Mouse (Mus musculus): ENCODE results near the gene 1700034J05Rik.

Gene 1700034J05Rik

DNA sequence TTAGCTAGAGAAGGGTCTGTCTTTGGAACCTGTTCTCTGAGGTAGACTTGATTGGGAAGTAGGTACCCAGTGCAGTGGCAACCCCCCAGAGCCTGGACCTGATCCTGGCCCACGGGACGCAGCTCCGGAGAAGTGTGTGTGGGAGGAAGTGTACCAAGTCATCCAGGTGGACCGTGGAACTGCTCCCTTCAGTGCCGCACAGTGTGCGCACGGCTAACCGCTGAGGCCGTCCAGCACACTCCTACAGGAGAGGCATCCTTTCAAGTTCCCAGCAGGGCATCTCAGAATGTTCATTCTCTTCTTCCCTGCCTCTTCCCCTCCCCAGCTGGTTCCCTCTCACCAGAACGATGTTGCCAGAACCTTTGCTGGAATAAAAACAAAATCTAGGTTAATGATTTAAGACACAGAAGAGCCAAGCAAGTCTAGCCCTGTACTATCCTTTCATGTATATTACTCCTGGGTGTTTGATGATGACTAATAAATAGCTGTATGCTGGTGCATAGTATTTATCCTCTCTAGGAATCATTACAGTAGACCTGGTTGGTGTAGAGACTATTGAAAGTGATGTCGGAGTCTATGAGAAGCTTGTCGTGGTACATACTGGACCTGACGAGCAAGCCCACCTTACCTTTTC, 11.0 kb upstream of the 1700034J05Rik start:
- no peak for DNase-seq (ENCODE audit: low spot score in 2 of 2)

GRCm38 (mm10) chr6:146963396-146964150, 9.4 kb upstream of the 1700034J05Rik start:
- no peak for DNase-seq (ENCODE audit: low spot score in 2 of 2)

- DNase-seq (ENCODE audit: low spot score in 2 of 2), result no peak
Measured at GRCm38 (mm10) chr6:146961832-146962481, 7.7 kb upstream of the 1700034J05Rik start.

DNA sequence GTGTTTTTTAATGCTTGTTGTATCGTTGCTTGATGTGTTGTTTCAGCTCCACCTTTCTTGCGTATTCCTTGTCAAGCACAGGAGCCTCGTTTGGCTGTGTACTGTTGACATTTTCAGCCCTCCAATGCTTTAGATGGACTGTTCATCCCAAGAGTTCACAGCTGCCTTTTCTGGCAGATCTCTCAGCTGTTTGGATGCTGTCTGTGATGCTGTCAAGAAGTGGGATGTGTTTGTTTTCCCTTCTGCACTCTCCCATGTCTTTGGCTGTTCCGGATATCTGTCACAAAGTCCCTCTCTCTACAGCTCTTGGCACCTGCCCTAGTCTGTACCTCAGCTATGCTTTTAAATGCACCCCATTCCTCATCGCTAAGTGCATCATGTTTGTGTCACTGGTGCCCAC, 6.7 kb upstream of the 1700034J05Rik start:
- no peak for DNase-seq (ENCODE audit: low spot score in 2 of 2)

DNA sequence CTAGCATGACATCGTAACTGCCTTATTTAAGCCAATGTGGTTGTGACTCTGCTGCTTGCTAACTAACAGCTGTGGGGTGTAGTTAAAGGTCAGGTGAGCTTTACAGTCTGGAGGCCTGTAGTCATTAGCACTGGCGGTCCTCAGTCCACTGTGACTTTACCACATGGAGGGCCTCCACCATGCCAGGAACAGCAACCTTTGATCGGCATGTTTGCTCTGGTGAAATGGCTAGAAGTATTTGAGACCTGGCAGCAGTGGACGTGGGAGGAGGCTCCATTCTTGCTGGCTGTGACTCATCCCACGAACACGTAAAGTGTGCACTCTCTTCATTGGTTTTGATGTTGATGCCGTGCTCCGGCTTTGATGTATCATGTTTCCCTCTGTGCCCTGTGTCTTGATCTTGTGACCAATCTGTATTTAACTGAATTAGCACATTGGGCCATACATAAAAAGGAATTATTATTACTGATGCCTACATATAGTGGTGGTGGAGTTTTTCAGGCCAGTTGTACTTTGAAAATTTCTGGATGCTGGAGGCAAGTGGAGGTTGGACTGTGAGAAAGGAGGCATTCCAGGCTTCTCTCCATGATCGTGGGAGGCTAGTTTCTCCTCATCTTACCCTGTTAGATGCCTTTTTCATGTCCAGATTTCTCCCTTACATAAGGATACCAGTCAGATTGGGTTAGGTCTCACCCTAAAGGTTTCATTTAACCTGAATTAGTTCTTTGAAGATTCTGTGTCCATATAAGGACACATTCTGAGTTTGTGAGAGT, 5.9 kb upstream of the 1700034J05Rik start:
- no peak for DNase-seq (ENCODE audit: low spot score in 2 of 2)

- no peak for DNase-seq (ENCODE audit: low spot score in 2 of 2)
Measured at GRCm38 (mm10) chr6:146958694-146959093, 4.5 kb upstream of the 1700034J05Rik start.

DNA sequence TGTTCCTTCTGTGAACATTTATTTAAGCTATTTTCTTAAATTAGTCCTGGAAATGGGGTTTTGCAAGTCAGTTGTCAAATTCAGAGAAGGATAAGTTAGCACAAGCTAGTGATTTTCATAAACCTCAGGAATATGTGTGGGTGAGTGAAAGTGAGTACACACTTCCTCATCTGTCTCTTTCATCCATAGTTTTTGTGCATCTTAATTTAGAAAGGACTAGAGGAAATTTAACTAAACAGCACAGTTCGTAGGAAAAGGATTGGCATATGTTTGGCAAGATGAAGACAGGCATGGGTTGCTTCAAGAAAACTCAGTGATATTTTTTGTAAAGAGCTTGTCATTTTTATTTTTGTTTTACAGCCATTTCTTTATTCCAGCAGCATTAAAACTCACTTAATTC, 2.7 kb upstream of the 1700034J05Rik start:
- DNase-seq (ENCODE audit: low spot score in 2 of 2), result no peak

DNA sequence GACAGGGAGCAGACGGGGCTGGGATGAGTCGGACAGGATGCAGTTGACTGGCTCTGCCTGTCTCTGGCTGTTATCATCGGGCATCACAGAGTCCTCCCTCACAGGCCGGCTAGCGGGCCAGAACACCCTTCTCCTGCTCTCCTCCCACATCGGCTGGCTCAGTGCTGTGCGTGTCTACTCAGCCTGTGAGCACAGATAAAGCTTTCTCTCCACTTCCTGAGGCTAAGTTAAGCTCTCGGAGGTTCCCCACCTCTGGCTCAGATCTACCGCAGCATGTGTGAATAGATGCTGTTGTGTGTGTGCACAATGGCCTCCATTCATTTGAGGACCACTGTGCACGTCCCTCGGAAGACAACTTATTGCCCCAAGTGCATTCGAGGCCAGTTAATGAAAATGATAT, 1.7 kb upstream of the 1700034J05Rik start:
- DNase-seq (ENCODE audit: low spot score in 2 of 2), result no peak

DNA sequence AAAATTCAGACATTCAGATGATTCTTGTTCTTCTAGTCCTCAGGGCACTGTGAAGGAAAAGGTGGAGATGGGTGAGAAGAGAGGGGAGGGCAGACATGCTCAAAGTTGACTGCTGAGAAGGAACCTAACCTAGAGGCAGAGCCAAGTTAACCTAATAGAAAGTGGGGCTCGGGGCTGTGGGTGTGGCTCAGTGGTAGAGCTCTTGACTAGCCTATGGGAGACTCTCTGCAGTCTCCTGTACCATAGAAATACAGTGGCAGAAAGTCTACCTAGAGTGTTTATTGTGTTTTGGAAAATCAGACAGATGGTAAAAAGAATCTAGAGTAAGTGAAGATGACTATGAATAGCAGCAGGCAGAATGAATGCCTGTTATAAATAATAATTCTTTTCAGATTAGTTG, 1.3 kb upstream of the 1700034J05Rik start:
- no peak for DNase-seq (ENCODE audit: low spot score in 2 of 2)

- no peak for DNase-seq (ENCODE audit: low spot score in 2 of 2)
Measured at GRCm38 (mm10) chr6:146950454-146950832, 3.8 kb downstream of the 1700034J05Rik start.

DNA sequence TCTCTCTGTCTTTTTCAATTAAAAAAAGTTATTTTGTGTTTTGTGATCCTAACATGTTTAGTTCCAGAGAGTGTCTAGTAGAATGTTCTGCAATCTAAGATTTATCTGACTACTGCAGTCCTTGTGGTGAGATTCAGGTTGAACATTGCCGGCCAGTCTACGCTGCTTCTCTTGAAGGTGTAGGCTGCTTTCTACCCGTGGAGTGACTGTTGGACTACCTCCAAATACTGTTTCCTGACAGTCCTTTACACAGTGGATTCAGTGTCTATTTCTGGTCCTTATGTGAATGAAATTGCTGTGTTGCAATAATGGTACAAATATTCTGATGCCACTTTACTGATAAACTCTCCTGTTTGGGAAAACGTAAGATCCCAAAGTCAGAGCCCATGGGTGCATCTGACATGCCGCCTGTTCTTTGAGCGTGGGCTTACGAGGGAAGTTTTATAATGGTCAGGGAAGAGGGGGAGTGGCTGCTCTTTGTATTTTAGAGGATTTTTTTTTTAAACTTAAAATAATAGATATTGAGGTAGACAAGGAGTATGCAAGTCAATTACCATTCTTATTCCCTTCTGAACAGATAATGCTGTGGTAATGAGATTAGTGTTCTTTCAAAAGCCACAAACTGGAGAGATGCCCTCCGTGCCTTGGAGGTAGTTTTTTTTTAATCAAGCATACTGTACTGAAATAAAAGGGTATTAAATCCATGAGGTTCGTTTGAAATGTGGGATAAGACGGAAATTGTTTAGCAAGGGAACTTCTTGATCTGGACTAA, 4.4 kb downstream of the 1700034J05Rik start:
- DNase-seq (ENCODE audit: low spot score in 2 of 2), result no peak

GRCm38 (mm10) chr6:146947186-146947585, 7.0 kb downstream of the 1700034J05Rik start:
- DNase-seq (ENCODE audit: low spot score in 2 of 2), result no peak

- no peak for DNase-seq (ENCODE audit: low spot score in 2 of 2)
Measured at GRCm38 (mm10) chr6:146946327-146947029, 7.7 kb downstream of the 1700034J05Rik start.

DNA sequence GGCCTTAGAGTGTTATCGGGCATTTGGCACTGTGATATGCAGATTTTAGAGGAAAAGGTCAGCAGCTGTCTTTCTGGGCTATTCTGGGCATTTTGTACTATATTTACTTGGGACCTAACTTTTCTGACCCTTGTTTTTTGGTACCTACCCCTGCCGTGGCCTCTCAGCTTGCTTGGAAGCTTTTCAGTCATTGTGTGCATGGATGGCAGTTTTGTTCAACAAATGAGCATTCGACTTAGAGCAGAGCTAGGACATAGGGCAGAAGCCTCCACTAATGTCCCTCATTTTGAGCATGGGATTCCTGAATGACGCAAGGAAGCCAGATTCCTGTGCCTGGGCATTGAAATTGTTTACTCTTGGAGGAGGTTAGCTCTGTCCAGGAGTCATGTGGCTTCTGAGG, 9.4 kb downstream of the 1700034J05Rik start:
- no peak for DNase-seq (ENCODE audit: low spot score in 2 of 2)

GRCm38 (mm10) chr6:146944009-146944408, 10.2 kb downstream of the 1700034J05Rik start:
- DNase-seq (ENCODE audit: low spot score in 2 of 2), result no peak

DNA sequence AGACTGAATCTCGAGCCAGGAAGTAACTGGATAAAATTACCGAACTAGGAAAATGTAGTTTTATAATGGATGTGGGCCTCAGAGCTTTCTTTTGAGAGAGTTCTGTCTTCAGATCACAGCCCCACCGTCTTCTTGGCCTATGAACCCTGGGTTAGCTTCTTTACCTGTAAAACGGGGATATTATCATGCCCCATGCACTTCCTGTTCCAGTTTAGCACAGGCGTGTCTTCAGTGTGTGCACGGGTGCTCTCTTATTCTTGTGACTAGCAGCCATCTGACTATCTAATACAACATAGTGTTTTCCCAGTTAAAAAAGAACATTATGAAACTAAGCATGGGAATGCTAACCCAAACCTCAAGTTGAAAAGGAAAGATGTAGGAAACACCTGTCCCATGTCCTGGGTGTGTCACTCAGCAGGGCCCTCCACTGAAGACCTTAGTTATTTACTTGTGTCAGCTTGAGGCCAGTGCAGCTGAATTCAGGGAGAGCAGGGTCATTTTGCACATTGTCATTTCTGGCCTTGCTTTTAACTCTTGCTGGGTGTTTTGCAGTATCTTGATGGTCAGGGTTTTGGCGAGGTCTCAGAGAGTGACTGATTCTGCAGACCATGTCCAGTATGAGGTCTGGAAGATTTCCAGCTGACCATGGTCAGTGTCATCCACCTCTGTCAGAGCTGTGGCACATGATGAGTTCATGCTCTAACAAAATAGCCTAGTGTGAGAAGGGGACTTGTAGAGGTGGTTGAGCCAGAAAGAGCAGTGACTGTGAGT, 12.5 kb downstream of the 1700034J05Rik start:
- no peak for DNase-seq (ENCODE audit: low spot score in 2 of 2)

GRCm38 (mm10) chr6:146939026-146939425, 15.2 kb downstream of the 1700034J05Rik start:
- DNase-seq (ENCODE audit: low spot score in 2 of 2), result peak; percentile 61 to 63

DNA sequence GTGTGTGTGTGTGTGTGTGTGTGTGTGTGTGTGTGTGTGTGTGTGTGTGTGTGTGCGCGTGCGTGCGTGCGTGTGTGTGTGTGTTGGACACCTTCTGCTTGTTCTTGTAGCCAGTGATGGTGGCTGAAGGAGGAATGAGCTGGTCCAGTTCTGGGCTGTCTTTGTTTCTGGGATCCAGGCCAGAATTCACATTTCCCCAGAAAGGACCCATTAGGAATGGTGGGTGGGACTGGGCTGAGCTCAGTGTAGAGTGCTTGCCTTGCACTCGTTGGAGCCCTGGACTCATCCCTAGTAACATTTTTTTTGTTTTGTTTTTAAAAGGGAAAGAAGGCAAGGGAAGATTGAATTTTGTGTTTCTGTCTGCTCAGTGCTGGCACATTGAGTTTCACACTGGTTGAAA, 18.3 kb downstream of the 1700034J05Rik start:
- no peak for DNase-seq (ENCODE audit: low spot score in 2 of 2)

GRCm38 (mm10) chr6:146933123-146933522, 21.1 kb downstream of the 1700034J05Rik start:
- DNase-seq (ENCODE audit: low spot score in 2 of 2), result no peak

DNA sequence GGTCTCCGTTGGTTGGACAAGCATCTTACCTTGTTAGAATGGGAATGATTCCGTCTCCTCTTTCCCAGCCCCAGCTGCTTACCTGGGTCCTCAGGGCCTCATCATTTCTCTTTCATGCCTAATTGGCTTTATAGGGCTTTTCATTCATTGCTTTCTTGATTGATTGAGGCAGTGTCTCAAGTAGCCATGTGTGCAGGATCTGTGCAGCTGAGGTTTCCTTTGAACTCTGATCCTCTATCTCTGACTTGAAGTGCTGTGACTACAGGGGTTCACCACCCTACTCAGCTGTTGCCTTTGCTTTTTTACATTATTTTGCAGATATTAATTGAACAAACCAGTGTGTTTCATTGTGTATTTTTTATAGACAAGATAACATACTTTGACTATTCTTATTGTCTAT, 25.2 kb downstream of the 1700034J05Rik start:
- DNase-seq (ENCODE audit: low spot score in 2 of 2), result no peak
